Mouse (Mus musculus): ENCODE data around the gene C2.

C2 gene

GRCm38 (mm10) chr17:34881166-34881565, 16.9 kb downstream of the C2 start:
- DNase-seq (ENCODE audit: low read depth, low spot score) = no peak

- DNase-seq (ENCODE audit: low read depth, low spot score) = peak; percentile 25
These were observed 18.7 kb downstream of the C2 start, which contains the start of gene Zbtb12 for GRCm38 (mm10) chr17:34879336-34879879. Zbtb12 (plus strand) TSS chr17:34879483.

DNA sequence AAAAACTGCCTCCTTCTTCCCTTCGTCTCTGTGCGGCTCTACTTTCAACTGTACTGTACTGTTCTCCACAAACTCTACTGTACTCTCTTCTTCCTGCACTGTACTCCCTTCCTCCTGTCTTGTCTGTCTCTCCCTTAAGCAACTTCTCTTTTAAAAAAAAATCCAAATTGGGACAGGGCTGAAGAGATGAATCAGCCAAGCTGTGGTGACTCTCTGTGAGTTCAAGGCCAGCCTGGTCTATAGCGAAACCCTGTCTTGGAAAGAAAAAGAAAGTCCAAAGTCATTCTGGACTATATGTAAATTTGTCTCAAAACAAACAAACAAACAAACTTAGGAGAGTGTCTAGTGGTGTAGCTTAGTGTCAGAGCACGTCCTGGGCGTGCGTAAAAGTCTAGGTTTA, 23.7 kb downstream of the C2 start:
- DNase-seq (ENCODE audit: low read depth, low spot score) = no peak

GRCm38 (mm10) chr17:34865981-34866380, 32.1 kb downstream of the C2 start:
- no peak for DNase-seq (ENCODE audit: low read depth, low spot score)

GRCm38 (mm10) chr17:34862416-34863081, 35.5 kb downstream of the C2 start, which contains the start of gene Cfb:
Cfb (minus strand) TSS chr17:34862518.
- DNase-seq (ENCODE audit: low read depth, low spot score) = no peak

GRCm38 (mm10) chr17:34861704-34862415, 36.2 kb downstream of the C2 start:
- DNase-seq (ENCODE audit: low read depth, low spot score) = no peak

GRCm38 (mm10) chr17:34860514-34860913, 37.6 kb downstream of the C2 start:
- DNase-seq (ENCODE audit: low read depth, low spot score) = no peak

GRCm38 (mm10) chr17:34858670-34859069, 39.4 kb downstream of the C2 start:
- DNase-seq (ENCODE audit: low read depth, low spot score) = no peak

DNA sequence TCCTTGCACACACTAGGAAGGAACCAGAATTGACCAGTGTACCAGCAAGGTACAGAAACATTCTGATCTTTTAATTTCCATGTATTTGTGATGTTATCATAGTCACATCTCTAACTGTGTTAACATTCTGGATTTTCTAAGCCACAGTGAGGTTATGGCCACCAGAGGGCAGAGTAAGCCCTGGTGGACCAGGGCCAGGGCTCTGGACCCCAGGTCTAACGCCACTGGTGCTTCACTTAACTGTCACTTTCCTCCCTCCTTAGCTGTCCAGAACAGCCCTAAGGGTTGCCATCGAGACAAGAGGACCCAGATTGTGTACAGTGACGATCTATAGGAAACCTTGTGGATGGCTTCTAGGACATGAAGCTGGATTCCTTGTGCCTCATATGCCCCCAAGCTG, 42.2 kb downstream of the C2 start:
- peak; percentile 25 for DNase-seq (ENCODE audit: low read depth, low spot score)

GRCm38 (mm10) chr17:34854761-34855160, 43.3 kb downstream of the C2 start:
- DNase-seq (ENCODE audit: low read depth, low spot score) = no peak

DNA sequence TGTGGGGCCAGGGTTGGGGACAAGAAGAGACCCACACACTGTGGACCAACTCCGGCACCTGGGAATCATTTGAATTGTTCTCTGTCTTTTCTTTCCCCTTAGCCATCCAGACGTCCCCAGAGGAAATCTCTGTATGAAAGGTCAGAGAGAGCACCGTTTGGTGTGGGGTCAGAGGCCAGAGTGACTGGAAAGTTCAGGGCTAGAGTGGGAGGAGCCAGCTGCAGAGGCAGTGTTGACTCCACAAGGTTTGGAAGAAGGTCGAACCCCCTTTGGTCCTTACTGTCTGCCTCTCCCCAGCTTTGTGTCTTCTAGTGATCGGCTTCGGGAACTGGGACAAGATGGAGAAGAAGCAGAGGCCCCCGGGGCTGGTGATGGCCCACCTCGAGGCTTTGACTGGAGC, 44.6 kb downstream of the C2 start:
- DNase-seq (ENCODE audit: low read depth, low spot score) = no peak

GRCm38 (mm10) chr17:34850517-34851125, 47.4 kb downstream of the C2 start:
- no peak for DNase-seq (ENCODE audit: low read depth, low spot score)

DNA sequence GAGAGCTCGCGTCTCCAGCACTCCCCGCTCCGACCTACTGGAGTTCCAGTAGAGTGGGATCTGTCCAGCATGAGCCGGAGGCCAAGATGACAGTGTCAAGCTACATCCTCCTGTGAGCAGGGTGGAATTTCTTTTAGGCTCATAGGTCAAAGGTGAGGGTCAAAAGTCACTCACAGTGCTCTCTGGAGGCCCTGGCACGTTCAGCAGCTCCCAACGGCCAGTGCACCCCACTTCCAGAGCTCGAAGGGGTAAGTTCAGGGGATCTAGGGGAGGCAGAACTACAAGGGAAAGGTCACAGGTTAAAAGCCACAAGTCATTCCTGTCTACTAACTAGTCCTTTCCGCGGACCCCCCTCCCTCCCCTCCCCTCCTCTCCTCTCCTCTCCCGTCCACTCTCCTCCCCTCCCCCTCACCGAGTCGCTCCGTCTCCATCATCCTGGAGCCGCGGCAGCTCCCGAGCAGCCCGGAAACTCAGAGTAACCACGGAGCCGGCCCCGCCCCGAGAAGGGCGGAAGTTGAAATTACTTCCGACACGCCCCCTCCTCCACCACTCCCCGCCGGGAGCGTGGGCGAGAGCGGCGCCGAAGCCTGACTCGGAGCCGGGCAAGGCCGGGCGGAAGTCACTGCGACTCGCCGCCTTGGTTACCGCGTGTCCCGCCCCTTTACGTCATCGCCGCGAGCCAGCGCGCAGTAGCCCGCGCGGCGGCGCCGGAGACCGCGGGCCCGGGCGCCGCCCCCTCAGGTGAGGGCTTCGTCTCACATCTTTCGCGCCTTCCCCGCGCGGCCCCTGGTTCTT, 48.1 kb downstream of the C2 start, which contains the start of the genes Skiv2l and Nelfe:
Skiv2l (minus strand) TSS at position 489 of the 795 bp plus-strand sequence.
Nelfe (plus strand) TSS at position 670 of the 795 bp plus-strand sequence.
- DNase-seq (ENCODE audit: low read depth, low spot score) = peak; percentile 96

DNA sequence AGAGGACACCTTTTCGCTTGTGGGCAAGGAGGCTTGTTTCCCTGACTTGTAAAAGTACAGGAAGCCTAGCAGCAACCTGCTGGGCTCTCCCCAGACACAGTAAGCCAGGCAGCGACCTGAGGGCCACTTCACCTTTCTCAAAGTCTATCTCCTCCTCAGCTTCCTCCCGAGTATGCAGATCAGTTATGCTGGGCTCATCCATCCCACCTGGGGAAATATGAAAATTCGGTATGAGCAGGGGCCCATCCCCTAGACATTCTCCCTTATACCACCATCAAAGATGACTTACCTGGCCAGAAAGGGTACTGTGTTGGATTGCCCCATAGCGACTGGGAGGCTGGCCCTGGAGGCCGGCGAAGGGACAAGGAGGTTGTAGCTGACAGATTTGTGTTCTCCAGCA, 50.5 kb downstream of the C2 start:
- no peak for DNase-seq (ENCODE audit: low read depth, low spot score)

DNA sequence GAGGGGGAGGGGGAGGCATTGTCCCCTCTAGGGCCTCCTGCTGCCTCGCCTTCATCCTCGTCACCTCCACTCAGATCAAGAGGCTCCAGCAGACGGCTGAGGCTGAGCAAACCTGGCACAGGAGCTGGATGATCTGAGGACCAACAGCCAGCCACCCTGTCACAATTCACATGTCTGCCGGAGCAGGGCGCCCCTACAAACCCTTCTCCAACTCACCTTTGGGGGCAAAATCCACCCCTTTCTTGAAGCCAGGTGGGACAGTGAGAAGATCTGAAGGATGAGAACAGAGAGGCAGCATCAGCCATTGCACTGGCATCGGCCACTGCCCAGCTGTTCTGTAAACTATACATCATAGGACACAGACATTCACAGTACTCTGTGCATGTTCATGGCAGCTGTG, 50.9 kb downstream of the C2 start:
- DNase-seq (ENCODE audit: low read depth, low spot score) = no peak

- no peak for DNase-seq (ENCODE audit: low read depth, low spot score)
These were observed 53.2 kb downstream of the C2 start for GRCm38 (mm10) chr17:34844884-34845283.

DNA sequence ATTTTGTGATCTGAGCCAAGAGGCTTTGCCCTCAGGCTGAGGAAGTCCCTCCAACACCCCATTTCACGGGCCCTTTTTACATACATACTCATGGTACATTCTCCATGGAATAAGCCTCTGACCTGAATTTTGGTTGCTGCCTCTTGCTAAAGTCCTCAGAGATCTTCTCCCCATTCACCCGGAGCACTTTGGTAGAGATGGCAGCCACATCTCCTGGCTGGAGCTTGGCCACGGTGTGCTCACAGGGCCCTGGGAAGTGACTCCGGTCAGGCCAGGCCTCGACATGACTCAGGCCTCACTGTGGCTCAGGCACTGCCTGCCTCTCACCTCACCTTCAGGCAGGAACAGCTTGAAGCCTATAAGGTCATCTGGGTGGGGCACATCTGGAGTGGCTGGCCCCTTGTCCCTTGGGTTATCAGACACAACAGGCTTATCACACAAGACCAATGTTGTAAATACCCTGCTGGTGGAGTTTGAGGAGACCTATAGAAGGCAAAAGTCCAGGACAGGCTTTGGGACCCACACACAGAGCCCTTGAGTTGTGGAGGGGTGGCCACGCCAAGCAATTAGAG, 57.2 kb downstream of the C2 start:
- no peak for DNase-seq (ENCODE audit: low read depth, low spot score)

- no peak for DNase-seq (ENCODE audit: low read depth, low spot score)
These were observed 59.3 kb downstream of the C2 start for GRCm38 (mm10) chr17:34838785-34839184.

- DNase-seq (ENCODE audit: low read depth, low spot score) = no peak
These were observed 60.4 kb downstream of the C2 start for GRCm38 (mm10) chr17:34837464-34838324.

DNA sequence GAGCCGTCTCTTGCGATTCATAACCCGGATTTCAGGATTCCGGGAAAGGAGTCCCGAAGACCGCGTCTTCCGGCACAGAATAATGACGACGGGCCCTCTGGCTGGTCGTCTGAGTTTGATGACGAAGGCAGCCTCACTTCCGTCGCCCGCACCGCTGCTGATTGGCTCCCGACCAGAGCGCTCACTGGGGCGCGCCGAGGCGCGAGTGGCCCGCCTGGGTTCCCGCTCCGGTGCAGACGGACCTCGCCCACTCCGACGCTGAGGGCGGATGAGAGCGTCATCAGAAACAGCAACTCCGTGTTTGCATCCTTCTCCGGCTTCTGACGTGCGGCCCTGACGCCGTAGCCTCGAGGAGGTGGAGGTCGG, 61.2 kb downstream of the C2 start, which contains the start of the genes Stk19 and Dxo:
Stk19 (minus strand) TSS at position 90 of the 366 bp plus-strand sequence.
Dxo (plus strand) TSS at position 164 of the 366 bp plus-strand sequence.
- DNase-seq (ENCODE audit: low read depth, low spot score) = peak; percentile 98

All from R1 (cell line).